Mouse (Mus musculus) neural tube, embryonic 11.5 days (tissue): ENCODE results near the gene Svop. TPM values are rescaled to one million over a fixed set of nuclear protein-coding genes. Genes with fewer than 3 reads are reported as not detected.
A peak's percentile ranks its signal among the peaks of the same experiment; 100 is the strongest.

Experiments used
- ATAC-seq: fragments of 200-750 bp; cut with Nextera tagmentation; 2 replicates; pipeline ENCODE4 v1.8.0; 2017; ENCODE audit warnings: moderate number of reproducible peaks, mild to moderate bottlenecking, moderate TSS enrichment, moderate library complexity; ENCODE audit not compliant: insufficient read depth, low FRiP score, low TSS enrichment
- DNase-seq: peaks from one replicate; pipeline ENCODE4 v3.0.0-alpha.2; 2015; ENCODE audit warnings: low spot score
- H3K27ac ChIP-seq: fragments of 300-500 bp; sonication (generic); 2 replicates; pipeline ENCODE4 v1.5.1; 2014; ENCODE audit warnings: low read depth, mild to moderate bottlenecking, low read length
- H3K27me3 ChIP-seq: fragments of 300-500 bp; sonication (generic); 2 replicates; pipeline ENCODE4 v1.6.1; 2014; ENCODE audit warnings: mild to moderate bottlenecking, low read length, mixed read lengths; ENCODE audit not compliant: control insufficient read depth, insufficient read depth
- H3K36me3 ChIP-seq: fragments of 300-500 bp; sonication (generic); 2 replicates; pipeline ENCODE4 v1.6.1; 2014; ENCODE audit warnings: mild to moderate bottlenecking, low read length, moderate library complexity, mixed read lengths; ENCODE audit not compliant: control insufficient read depth, insufficient read depth
- H3K4me1 ChIP-seq: fragments of 300-500 bp; sonication (generic); 2 replicates; pipeline ENCODE4 v1.6.1; 2014; ENCODE audit warnings: low read length, mixed read lengths; ENCODE audit not compliant: control insufficient read depth, insufficient read depth
- H3K4me2 ChIP-seq: fragments of 300-500 bp; sonication (generic); 2 replicates; pipeline ENCODE4 v1.6.1; 2014; ENCODE audit warnings: low read depth, mild to moderate bottlenecking, moderate library complexity
- H3K4me3 ChIP-seq: fragments of 300-500 bp; sonication (generic); 2 replicates; pipeline ENCODE4 v1.5.1; 2014; ENCODE audit warnings: low read depth, low read length
- H3K9ac ChIP-seq: fragments of 300-500 bp; sonication (generic); 2 replicates; pipeline ENCODE4 v1.6.1; 2014; ENCODE audit warnings: mild to moderate bottlenecking, low read length
- H3K9me3 ChIP-seq: fragments of 300-500 bp; sonication (generic); 2 replicates; pipeline ENCODE4 v1.6.1; 2016; ENCODE audit warnings: low read length; ENCODE audit not compliant: control insufficient read depth
- WGBS: fragments of 180-500 bp; shearing (Covaris S2); extraction: QIAGEN DNeasy Blood & Tissue Kit; methylation state at CpG from one replicate; pipeline ENCODE4 v1.1.7; 2014; 5-methylcytosine and 5-hydroxymethylcytosine counted together
- polyA plus RNA-seq: library from polyadenylated mRNA; unstranded; fragments of >200 nt; fragmentation: Nextera tagmentation; extraction: Ambion mirVana; gene quantifications from 2 replicates; pipeline ENCODE4 v1.2.1, GENCODE M21; 2014

Gene Svop
- polyA plus RNA-seq, 1 experiment from 2014 or later = 32.9 TPM

GRCm38 (mm10) chr5:114090421-114091013 lies 853 bp downstream of the Svop start:
- Histone ChIP-seq H3K4me1 (no peaks in the 10 kb centered on the region), H3K27me3 (no peaks in the 10 kb centered on the region), H3K36me3 (no peaks in the 10 kb centered on the region), H3K9me3 (no peaks in the 10 kb centered on the region), H3K4me3 (peak overlapping the region; percentile 40), H3K4me2 (peak overlapping the region; percentile 40), H3K27ac (peak overlapping the region; percentile 51), H3K9ac (peak overlapping the region; percentile 63)
- WGBS = 23% methylated on average over 7 of the region's 7 CpGs
- DNase-seq = no peak
- ATAC-seq = no peak

- no peak overlapping the region for H3K9ac ChIP-seq
- H3K36me3 ChIP-seq = no peaks in the 10 kb centered on the region
- H3K4me3 ChIP-seq = no peak overlapping the region
- H3K4me1 ChIP-seq = no peaks in the 10 kb centered on the region
- no peaks in the 10 kb centered on the region for H3K9me3 ChIP-seq
- no peaks in the 10 kb centered on the region for H3K27me3 ChIP-seq
- DNase-seq = no peak
- ATAC-seq = no peak
- WGBS = 82% methylated on average over 12 of the region's 12 CpGs
- no peak overlapping the region for H3K4me2 ChIP-seq
- no peak overlapping the region for H3K27ac ChIP-seq
Measured at GRCm38 (mm10) chr5:114087875-114088480, 3.4 kb downstream of the Svop start.

- H3K4me1 ChIP-seq = no peaks in the 10 kb centered on the region
Measured at GRCm38 (mm10) chr5:114085501-114085900, 5.9 kb downstream of the Svop start.

GRCm38 (mm10) chr5:114077009-114077408 lies 14.4 kb downstream of the Svop start:
- WGBS = 65% methylated on average over 8 of the region's 8 CpGs
- H3K4me3 ChIP-seq = no peak overlapping the region
- H3K9ac ChIP-seq = no peak overlapping the region
- H3K4me1 ChIP-seq = peaks cover 4% of the 10 kb centered on the region; the same call in 1 of the 2 replicates
- no peaks in the 10 kb centered on the region for H3K36me3 ChIP-seq
- no peaks in the 10 kb centered on the region for H3K9me3 ChIP-seq
- H3K4me2 ChIP-seq = no peak overlapping the region
- no peak overlapping the region for H3K27ac ChIP-seq
- no peaks in the 10 kb centered on the region for H3K27me3 ChIP-seq
- no peak for DNase-seq
- ATAC-seq = no peak

More at GRCm38 (mm10) chr5:114085501-114085900, 5.9 kb downstream of the Svop start:
- WGBS = 86% methylated on average over 14 of the region's 14 CpGs
- Histone ChIP-seq H3K27me3 (no peaks in the 10 kb centered on the region), H3K9ac (no peak overlapping the region), H3K4me3 (no peak overlapping the region), H3K9me3 (no peaks in the 10 kb centered on the region), H3K4me2 (no peak overlapping the region), H3K36me3 (no peaks in the 10 kb centered on the region), H3K27ac (no peak overlapping the region)
- no peak for ATAC-seq
- no peak for DNase-seq

- Histone ChIP-seq H3K4me1 (peaks cover 6% of the 10 kb centered on the region; the same call in 1 of the 2 replicates), H3K4me3 (no peak overlapping the region), H3K27ac (no peak overlapping the region), H3K36me3 (no peaks in the 10 kb centered on the region), H3K4me2 (no peak overlapping the region), H3K27me3 (no peaks in the 10 kb centered on the region), H3K9me3 (no peaks in the 10 kb centered on the region), H3K9ac (no peak overlapping the region)
- peak; percentile 41 for DNase-seq
- ATAC-seq = no peak
- WGBS = 36% methylated on average over 2 of the region's 2 CpGs
Measured at GRCm38 (mm10) chr5:114072262-114072661, 19.1 kb downstream of the Svop start.

GRCm38 (mm10) chr5:114070858-114071257 lies 20.5 kb downstream of the Svop start:
- Histone ChIP-seq H3K4me2 (no peak overlapping the region), H3K27me3 (no peaks in the 10 kb centered on the region), H3K9me3 (no peaks in the 10 kb centered on the region), H3K36me3 (no peaks in the 10 kb centered on the region), H3K27ac (no peak overlapping the region), H3K9ac (no peak overlapping the region), H3K4me3 (no peak overlapping the region), H3K4me1 (peaks cover 6% of the 10 kb centered on the region; the same call in 1 of the 2 replicates)
- DNase-seq (no peak), ATAC-seq (no peak)
- WGBS = 94% methylated on average over 4 of the region's 4 CpGs

- WGBS = 80% methylated on average over 9 of the region's 9 CpGs
- Histone ChIP-seq H3K27ac (no peak overlapping the region), H3K27me3 (no peaks in the 10 kb centered on the region), H3K4me1 (peaks cover 6% of the 10 kb centered on the region; the same call in 1 of the 2 replicates), H3K4me3 (no peak overlapping the region), H3K9me3 (no peaks in the 10 kb centered on the region), H3K9ac (no peak overlapping the region), H3K4me2 (no peak overlapping the region), H3K36me3 (no peaks in the 10 kb centered on the region)
- ATAC-seq (no peak), DNase-seq (no peak)
Measured at GRCm38 (mm10) chr5:114067982-114068381, 23.4 kb downstream of the Svop start.

- Histone ChIP-seq H3K4me3 (no peak overlapping the region), H3K36me3 (no peaks in the 10 kb centered on the region), H3K27ac (no peak overlapping the region), H3K27me3 (no peaks in the 10 kb centered on the region), H3K4me1 (peaks cover 6% of the 10 kb centered on the region; the same call in 1 of the 2 replicates), H3K9me3 (no peaks in the 10 kb centered on the region), H3K9ac (no peak overlapping the region), H3K4me2 (no peak overlapping the region)
- WGBS = 81% methylated on average over 9 of the region's 9 CpGs
- no peak for ATAC-seq
- no peak for DNase-seq
Measured at GRCm38 (mm10) chr5:114067543-114067942, 23.8 kb downstream of the Svop start.

- Histone ChIP-seq H3K9ac (no peak overlapping the region), H3K36me3 (no peaks in the 10 kb centered on the region), H3K27me3 (no peaks in the 10 kb centered on the region), H3K4me3 (no peak overlapping the region), H3K9me3 (no peaks in the 10 kb centered on the region), H3K27ac (no peak overlapping the region), H3K4me1 (no peaks in the 10 kb centered on the region), H3K4me2 (no peak overlapping the region)
- 49% methylated on average over 6 of the region's 6 CpGs for WGBS
- no peak for DNase-seq
- no peak for ATAC-seq
Measured at GRCm38 (mm10) chr5:114066601-114067000, 24.8 kb downstream of the Svop start.
